Comparison of ENCODE assay signal across 21 mouse cellular contexts in the genomic region with DNA sequence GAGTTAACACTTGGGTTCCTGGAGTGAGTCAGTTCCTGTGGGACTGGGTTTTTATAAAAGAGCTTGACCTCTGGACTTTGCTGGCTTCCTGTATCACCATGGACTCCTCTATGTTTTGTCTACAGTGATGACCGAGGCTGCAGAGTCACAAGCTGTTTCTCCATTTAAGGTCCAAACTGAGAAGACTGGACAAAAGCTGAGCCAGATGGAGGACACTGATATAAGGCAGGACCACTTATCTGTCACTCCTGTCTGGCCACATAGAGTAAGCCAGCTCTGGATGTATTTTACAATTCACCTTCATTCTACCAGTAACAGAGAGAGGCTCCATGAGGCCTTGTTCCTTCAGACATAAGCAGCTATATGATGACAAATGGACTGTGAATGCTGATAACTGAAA.
"Had no signal": no experiment of that assay in that cellular context is flagged by ENCODE, and none has a peak within 500 bp of the region (broad histone marks: within the 10 kb centered on the region; RNA-seq: fewer than 3 reads in every experiment).

No protein-coding gene starts in this region.

- H3K36me3 ChIP-seq: limb, embryonic 10.5 days; limb, embryonic 13.5 days; midbrain, embryonic 12.5 days; midbrain, embryonic 15.5 days; neural tube, embryonic 12.5 days; neural tube, embryonic 15.5 days had no signal

- H3K9ac ChIP-seq: limb, embryonic 13.5 days; lung, embryonic 14.5 days; midbrain, embryonic 12.5 days; midbrain, embryonic 15.5 days; neural tube, embryonic 12.5 days; neural tube, embryonic 15.5 days had no signal

- H3K4me2 ChIP-seq: limb, embryonic 13.5 days; lung, embryonic 14.5 days; midbrain, embryonic 12.5 days; midbrain, embryonic 15.5 days; neural tube, embryonic 12.5 days; neural tube, embryonic 15.5 days had no signal

- H3K4me1 ChIP-seq: limb, embryonic 10.5 days; limb, embryonic 13.5 days; midbrain, embryonic 15.5 days; neural tube, embryonic 15.5 days had no signal

- H3K4me3 ChIP-seq: layer of hippocampus, adult 2 months; limb, embryonic 10.5 days; limb, embryonic 13.5 days; midbrain, embryonic 12.5 days; midbrain, embryonic 15.5 days; neural tube, embryonic 12.5 days; neural tube, embryonic 15.5 days had no signal

- ATAC-seq: intestine, postnatal 0 days; lung, postnatal 0 days; midbrain, embryonic 15.5 days had no signal

- H3K9me3 ChIP-seq: limb, embryonic 10.5 days; limb, embryonic 13.5 days; midbrain, embryonic 12.5 days; midbrain, embryonic 15.5 days; neural tube, embryonic 12.5 days; neural tube, embryonic 15.5 days had no signal

- H3K27me3 ChIP-seq: limb, embryonic 13.5 days; midbrain, embryonic 12.5 days; midbrain, embryonic 15.5 days; neural tube, embryonic 12.5 days; neural tube, embryonic 15.5 days had no signal

- H3K27ac ChIP-seq: kidney, postnatal 0 days; layer of hippocampus, adult 2 months; limb, embryonic 10.5 days; limb, embryonic 13.5 days; macrophage; midbrain, embryonic 12.5 days; midbrain, embryonic 15.5 days; neural tube, embryonic 12.5 days; neural tube, embryonic 15.5 days; stomach, postnatal 0 days had no signal

- DNase-seq: kidney, adult 2 months; kidney, postnatal 25 days; lung, embryonic 14.5 days; right cerebral cortex, adult 18-20 months; right cerebral cortex, postnatal 14 days; right cerebral cortex, postnatal 4 days; thymus, adult 2 months; thymus, postnatal 14 days; thymus, postnatal 4 days had no signal
